Mouse (Mus musculus) heart, postnatal 14 days (tissue): ENCODE results near the gene Rab40c. TPM values are rescaled to one million over a fixed set of nuclear protein-coding genes. Genes with fewer than 3 reads are reported as not detected.

Experiments used
- DNase-seq, 2 experiments: peaks; one replicate each; pipeline ENCODE4 v3.0.0; 2021 to 2022
- intact Hi-C: fragments of 180-260 bp; cut with DNase I; formaldehyde crosslinking; loops from one replicate; pipeline ENCODE4 v1.15.1; 2025
- long read RNA-seq, 2 experiments: library from polyadenylated mRNA; stranded (forward); transcript quantifications; one replicate each; pipeline ENCODE4 v2.0.0; 2021
- total RNA-seq, 2 experiments: library from RNA; stranded (reverse); gene quantifications; 2 replicates each; pipeline ENCODE4 v1.2.3; 2021

Rab40c gene
- total RNA-seq, result 10 to 100 TPM; 14.4 to 20.0 TPM
- long read RNA-seq, experiment 1, transcript Rab40c-201 (7 exons, 2,466 nt), result major isoform, 10 of 18 reads
- long read RNA-seq, experiment 1, transcript Rab40c-207 (6 exons, 2,506 nt), result minor isoform, 5 of 18 reads
- long read RNA-seq, experiment 1, partial matches to known transcripts, result 0 of 18 reads
- long read RNA-seq, experiment 1, other reads (novel, unspliced or antisense), result 3 of 18 reads
- long read RNA-seq, experiment 2, transcript Rab40c-201 (7 exons, 2,466 nt), result major isoform, 11 of 19 reads
- long read RNA-seq, experiment 2, partial matches to known transcripts, result 0 of 19 reads
- long read RNA-seq, experiment 2, other reads (novel, unspliced or antisense), result 5 of 19 reads

- intact Hi-C loops, result no loop called here
- DNase-seq, result peak in 1 of 2 experiments; percentile 49
Measured at GRCm38 (mm10) chr17:25919144-25919785, at the start of gene Rab40c. Gene Rab40c, minus strand, starts transcription at chr17:25919727.

- DNase-seq, result no peak
- intact Hi-C loops, result no loop called here
Measured at GRCm38 (mm10) chr17:25968176-25968575, 48.6 kb upstream of the Rab40c start.

DNA sequence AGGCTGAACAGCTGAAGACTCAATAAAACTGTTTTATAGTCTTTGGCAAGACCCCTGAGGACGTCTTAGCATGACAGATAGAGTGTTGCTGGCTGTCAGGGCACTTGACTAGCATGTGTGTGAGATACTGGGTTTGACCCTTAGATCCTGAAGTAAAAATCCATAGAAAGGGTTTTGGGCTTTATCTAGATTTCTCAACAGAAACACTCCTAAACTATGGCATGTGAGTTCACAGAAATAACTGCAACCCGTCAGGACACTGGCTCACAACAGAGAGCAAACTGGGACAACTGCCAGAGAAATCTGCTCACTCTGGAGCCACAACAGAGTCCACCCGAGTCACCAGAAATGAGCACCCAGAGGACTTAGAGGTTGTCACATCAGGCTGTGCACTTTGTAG lies 48.1 kb upstream of the Rab40c start:
- intact Hi-C loops, result no loop called here

DNA sequence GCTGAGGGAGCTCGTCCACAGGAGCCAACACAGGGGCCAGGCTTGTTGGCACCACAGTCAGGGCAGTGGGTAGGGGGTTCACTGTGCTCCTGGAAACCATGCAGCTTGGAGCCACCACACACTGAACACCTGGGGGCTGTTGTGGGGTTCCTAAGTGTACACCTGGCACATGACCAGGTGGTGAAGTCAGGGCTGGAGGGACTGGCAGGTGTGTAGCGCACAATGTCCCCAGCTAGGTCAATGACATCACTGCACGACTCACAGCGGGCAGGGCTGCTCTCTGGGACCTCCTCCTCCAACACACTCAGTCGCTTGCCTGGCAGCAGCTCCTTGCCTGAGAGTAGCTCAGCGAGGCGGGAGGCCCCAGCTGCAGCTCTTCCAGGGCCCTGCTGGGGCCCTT lies 44.7 kb upstream of the Rab40c start:
- no peak for DNase-seq
- intact Hi-C loops, result no loop called here

More for the DNA sequence above, 48.1 kb upstream of the Rab40c start:
- peak in 1 of 2 experiments; percentile 49 for DNase-seq

- intact Hi-C loops, result no loop called here
- DNase-seq, result no peak
Measured at GRCm38 (mm10) chr17:25962413-25962905, 42.9 kb upstream of the Rab40c start.

DNA sequence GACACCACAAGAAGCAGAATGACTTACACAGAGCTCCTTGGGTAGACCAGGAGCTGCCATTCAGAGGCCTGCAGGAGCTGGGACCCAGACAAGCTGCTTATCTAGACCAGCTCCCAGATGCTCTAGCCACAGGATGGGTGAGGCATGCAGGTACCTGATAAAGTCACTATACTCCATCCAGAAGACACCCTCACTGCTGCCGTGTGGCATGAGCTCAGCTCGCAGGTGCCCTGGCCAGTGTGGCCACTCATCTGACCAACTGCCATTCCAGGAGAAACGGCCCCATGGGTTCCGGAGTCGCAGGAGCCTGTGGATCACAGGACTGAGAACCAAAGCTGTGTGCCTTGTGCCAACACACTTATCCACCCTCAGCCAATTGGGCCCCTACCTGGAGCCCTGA lies 42.0 kb upstream of the Rab40c start:
- intact Hi-C loops, result no loop called here
- no peak for DNase-seq

DNA sequence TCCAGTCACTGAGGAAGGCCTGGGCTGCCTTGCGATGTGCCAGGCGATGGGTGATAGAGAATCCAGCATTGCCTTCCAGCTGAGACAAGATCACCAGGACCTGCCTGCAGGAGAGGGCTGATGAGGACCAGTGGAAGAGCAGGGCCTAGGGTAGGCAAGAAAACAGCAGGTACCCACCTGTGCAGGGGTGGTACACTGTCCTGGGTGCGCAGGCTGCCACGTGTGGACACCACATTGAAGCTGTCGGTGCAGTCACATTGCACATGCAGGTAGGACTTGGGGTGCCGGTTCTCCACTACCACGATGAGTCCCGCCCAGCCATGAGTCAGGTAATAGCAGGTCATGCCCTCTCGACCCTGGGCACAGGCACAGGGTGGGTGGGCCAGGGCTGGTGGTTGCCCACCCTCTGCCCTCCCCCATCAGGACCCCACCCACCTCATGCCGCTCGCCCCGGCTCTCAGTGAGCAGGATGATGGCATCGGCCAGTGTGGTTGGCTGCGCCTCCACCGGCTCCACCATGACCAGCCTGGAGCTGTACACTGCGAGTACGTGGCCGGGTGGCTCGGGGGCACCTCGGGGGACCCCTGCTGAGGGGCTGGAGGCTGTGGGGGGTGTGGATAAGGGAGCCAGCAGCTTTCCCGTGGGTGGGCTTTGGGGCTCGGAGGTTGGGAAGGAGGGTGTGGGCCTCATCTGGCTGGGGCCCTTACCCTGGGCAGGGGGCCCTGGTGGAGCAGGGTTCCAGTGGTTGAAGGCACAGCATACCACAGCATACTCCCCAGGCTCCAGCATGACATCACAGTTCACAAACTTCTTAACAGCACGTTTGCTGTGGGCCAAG lies 40.3 kb upstream of the Rab40c start:
- no peak for DNase-seq
- intact Hi-C loops, result no loop called here

DNA sequence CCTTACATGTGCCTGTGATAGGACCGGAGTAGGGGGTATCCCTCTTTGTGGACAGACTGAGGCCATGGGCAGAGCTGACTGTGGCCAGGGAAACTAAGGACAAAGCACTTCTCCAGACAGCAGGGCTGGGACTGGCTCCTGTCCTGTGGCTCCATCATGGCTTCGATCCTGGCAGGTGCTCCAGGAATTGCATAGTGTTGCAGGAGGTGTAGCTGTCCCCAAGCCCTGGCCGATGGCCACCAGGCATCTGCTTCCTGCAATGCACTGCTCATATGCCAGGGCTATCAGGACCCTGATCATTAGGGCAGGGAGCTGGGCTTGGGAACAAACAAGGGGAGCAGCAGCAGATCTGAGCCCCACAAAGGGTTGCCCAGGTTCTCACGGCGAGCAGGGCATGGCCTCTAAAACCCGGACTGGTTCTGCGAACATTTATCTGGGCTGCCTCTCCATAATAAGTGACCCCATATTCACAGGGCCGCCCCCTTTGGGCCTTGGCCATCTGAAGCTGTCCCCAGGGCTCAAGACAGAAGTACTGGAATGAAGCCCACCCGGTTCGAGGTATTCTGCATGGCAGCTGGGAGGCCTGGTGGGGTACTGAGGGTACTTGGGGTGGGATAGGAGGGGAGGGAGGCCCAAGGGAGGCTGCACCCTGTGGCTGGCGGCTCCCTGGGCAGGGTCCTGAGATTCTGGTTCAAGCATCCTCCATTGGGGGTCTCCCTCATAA lies 39.4 kb upstream of the Rab40c start:
- DNase-seq, result no peak

GRCm38 (mm10) chr17:25957586-25958051 lies 38.1 kb upstream of the Rab40c start:
- intact Hi-C loops, result no loop called here
- DNase-seq, result no peak

More for the DNA sequence above, 39.4 kb upstream of the Rab40c start:
- intact Hi-C loops, result no loop called here

DNA sequence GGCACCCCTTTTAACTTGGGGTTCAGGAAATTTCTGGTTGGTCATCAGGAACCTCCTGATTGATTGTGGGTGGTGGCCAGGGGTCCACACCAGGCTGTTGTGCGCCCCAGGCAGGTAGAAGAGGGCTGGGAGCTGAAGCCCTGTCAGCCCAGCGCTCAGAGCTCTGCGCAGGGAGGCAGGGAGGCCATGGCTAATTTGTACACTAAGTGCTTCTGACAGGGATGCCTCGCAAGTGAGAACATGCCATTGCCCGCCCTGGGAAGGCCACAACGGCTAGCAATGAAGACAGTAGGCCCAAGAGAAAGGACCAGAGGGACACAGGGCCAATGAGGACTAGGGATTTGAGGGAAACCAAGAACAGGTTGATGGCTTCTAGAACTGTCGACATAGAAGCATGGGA lies 37.1 kb upstream of the Rab40c start:
- intact Hi-C loops, result no loop called here
- no peak for DNase-seq

DNA sequence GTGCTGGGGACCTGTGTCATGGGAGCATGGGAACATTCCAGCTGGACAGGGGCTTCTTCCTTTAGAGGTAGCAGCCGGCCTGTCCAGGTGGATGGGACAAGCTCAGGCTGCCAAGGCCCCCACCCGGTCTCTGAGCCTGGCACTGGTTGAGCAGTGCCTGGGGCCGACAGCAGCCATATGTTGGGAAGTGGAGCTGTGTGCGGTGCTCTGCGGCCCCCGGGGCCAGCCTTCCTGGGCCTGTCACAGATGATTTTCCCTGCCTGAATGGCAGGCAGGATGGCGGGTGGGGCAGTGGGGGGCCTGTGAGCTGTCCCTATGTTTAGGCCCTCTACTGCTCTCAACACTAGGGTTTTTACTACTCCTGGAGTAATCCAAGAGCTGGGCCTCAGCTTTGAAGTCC lies 36.7 kb upstream of the Rab40c start:
- intact Hi-C loops, result no loop called here
- DNase-seq, result no peak

- DNase-seq, result no peak
- intact Hi-C loops, result no loop called here
Measured at GRCm38 (mm10) chr17:25955736-25956135, 36.2 kb upstream of the Rab40c start.

DNA sequence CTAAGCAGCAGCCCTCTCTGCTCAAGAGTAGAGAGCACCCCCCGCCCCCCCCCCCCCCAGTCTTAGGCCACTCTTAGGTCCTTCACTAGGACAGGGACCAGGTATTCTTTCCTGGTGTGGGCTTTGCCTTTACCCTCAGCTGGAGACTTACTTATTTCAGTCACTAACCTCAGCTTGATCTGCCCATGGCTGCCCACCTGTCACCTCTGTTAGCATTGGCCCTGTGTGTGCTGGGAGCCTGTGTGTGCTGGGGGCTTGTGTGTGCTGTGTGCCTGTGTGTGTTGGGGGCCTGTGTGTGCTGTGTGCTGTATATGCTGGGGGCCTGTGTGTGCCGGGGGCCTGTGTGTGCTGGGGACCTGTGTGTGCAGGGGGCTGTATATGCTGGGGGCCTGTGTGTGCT lies 35.1 kb upstream of the Rab40c start:
- no peak for DNase-seq
- intact Hi-C loops, result no loop called here

DNA sequence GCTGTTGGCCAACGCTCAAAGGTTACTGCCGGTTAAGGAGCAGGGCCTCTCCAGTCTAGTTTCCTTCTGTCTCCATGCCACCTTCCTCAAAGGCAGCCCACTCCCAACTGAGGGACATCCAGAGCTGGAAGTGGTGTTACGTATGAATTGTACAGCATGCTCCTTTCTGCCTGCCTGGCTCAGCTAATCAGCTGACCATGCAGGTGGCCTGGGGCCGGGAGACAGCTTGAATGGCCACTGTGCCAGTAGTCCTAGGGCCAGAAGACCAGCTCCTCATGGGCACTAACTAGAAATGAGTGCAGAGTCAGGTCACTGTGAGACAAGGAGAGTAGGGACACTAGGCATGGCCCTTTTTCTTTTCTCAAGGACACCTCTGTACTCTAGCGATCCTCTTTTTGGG lies 33.6 kb upstream of the Rab40c start:
- intact Hi-C loops, result no loop called here
- no peak for DNase-seq

DNA sequence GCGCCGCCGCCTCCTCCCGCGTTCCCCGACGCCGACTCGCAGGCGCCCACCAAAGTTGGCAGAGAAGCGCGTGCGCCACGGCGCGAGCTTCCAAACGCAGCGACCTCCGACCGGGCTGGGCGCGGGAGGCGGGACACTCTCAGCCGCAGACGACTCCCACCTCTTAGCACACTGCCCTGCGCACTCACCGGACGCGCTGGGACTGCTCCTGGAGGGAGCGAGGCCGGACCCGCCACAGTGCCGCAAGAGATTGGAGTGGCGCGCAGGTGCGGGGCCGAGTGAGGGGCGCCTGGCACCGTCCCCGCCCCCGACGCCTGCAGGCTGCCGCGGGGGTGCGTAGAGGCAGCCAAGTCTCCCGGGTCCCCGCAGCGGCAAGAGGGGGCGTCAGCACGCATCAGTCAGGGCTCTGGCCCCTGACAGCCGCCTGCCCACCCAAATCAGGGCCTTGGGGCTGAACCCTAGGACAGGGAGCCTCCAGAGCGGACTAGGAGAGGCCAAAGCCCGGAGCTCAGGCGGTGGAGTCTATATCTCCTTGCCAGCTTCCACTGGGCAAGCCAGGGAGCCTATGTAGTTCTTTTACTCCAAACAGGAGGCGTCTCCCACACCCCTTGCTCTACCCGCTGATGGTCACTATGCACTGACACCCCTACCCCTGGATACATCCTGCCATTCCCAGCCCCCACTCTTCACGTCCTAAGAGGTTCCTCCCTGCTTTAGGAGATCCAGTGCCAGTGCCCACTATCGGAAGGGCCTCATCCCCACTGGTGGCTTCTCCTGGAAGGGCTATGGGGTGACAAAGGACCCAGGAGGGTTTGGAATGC lies 32.5 kb upstream of the Rab40c start, which contains the start of gene A930017K11Rik:
Gene A930017K11Rik, minus strand, starts transcription at position 763 of the 821 bp plus-strand sequence.
- intact Hi-C loops, result no loop called here
- peak; percentile 13 to 17 for DNase-seq

GRCm38 (mm10) chr17:25951225-25951802 lies 31.8 kb upstream of the Rab40c start:
- DNase-seq, result no peak
- intact Hi-C loops, result no loop called here

GRCm38 (mm10) chr17:25950706-25951105 lies 31.2 kb upstream of the Rab40c start:
- no peak for DNase-seq
- intact Hi-C loops, result no loop called here

- intact Hi-C loops, result no loop called here
- no peak for DNase-seq
Measured at GRCm38 (mm10) chr17:25949981-25950380, 30.5 kb upstream of the Rab40c start.

DNA sequence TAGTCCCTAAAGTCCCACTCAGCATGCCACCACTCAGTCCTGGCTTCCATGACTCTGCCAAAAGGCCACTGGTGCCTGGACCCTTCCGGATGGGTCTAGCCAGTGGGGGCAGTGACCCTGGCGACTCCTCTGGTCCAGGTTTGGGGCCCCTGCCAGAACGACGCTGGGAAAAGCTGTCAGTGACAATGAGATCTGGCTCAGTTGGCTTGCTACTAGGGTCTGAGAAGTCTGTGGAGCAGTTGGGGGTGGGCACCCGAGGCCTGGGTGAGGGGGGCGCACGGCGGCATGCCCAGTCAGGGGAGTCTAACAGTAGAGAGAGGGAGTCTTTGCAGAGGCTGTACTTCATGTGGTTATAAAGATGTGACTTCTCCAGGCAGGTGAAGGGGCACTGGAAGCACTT lies 28.5 kb upstream of the Rab40c start:
- no peak for DNase-seq
- intact Hi-C loops, result no loop called here
